Mouse (Mus musculus) lung, embryonic 16.5 days (tissue): ENCODE data around the gene Sec24c. TPM values are rescaled to one million over a fixed set of nuclear protein-coding genes. Genes with fewer than 3 reads are reported as not detected.
"Not testable (repeated sequence)": the region's sequence is repeated elsewhere in the genome, so short reads cannot be mapped to it uniquely, and the experiment has no call there.

Experiments
- ATAC-seq: fragments of 200-750 bp; cut with Nextera tagmentation; 2 replicates; pipeline ENCODE4 v1.8.0; 2017; ENCODE audit warnings: low read depth, mild to moderate bottlenecking, moderate library complexity
- H3K27ac ChIP-seq: fragments of 300-500 bp; sonication (generic); 2 replicates; pipeline ENCODE4 v1.5.1; 2014; ENCODE audit warnings: mild to moderate bottlenecking, control low read depth, low read length
- H3K27me3 ChIP-seq: fragments of 300-500 bp; sonication (generic); 2 replicates; pipeline ENCODE4 v1.6.1; 2014; ENCODE audit warnings: low read depth, low read length, mixed read lengths; ENCODE audit not compliant: control insufficient read depth, insufficient read depth
- H3K36me3 ChIP-seq: fragments of 300-500 bp; sonication (generic); 2 replicates; pipeline ENCODE4 v1.6.1; 2014; ENCODE audit warnings: low read length; ENCODE audit not compliant: control insufficient read depth, insufficient read depth
- H3K4me1 ChIP-seq: fragments of 300-500 bp; sonication (generic); replicated peaks from 2 replicates; pipeline ENCODE4 v1.6.1; 2014; ENCODE audit warnings: low read length, mixed read lengths; ENCODE audit not compliant: control insufficient read depth, insufficient read depth
- H3K4me2 ChIP-seq: fragments of 300-500 bp; sonication (generic); 2 replicates; pipeline ENCODE4 v1.6.1; 2014; ENCODE audit warnings: low read depth, low read length, control low read depth
- H3K4me3 ChIP-seq: fragments of 300-500 bp; sonication (generic); 2 replicates; pipeline ENCODE4 v1.5.1; 2014; ENCODE audit warnings: mild to moderate bottlenecking, low read length, control low read depth
- H3K9ac ChIP-seq: fragments of 300-500 bp; sonication (generic); 2 replicates; pipeline ENCODE4 v1.6.1; 2014; ENCODE audit warnings: low read length, control low read depth
- H3K9me3 ChIP-seq: fragments of 300-500 bp; sonication (generic); 2 replicates; pipeline ENCODE4 v1.6.1; 2016; ENCODE audit warnings: low read length; ENCODE audit not compliant: control insufficient read depth
- WGBS: fragments of 180-500 bp; shearing (Covaris S2); extraction: QIAGEN DNeasy Blood & Tissue Kit; methylation state at CpG from one replicate; pipeline ENCODE4 v1.1.7; 2014; 5-methylcytosine and 5-hydroxymethylcytosine counted together
- polyA plus RNA-seq: library from polyadenylated mRNA; unstranded; fragments of >200 nt; fragmentation: Nextera tagmentation; extraction: Ambion mirVana; gene quantifications from 2 replicates; pipeline ENCODE4 v1.2.1, GENCODE M21; 2015

Gene Sec24c
- polyA plus RNA-seq, 1 experiment from 2014 or later, result 95.6 TPM

- Histone ChIP-seq H3K4me2 (peak overlapping the region; percentile 70), H3K9me3 (no peaks in the 10 kb centered on the region), H3K4me1 (peaks cover 29% of the 10 kb centered on the region), H3K9ac (peak overlapping the region; percentile 83), H3K36me3 (peaks cover 3% of the 10 kb centered on the region; the same call in 1 of the 2 replicates), H3K27me3 (no peaks in the 10 kb centered on the region), H3K27ac (peak overlapping the region; percentile 78), H3K4me3 (peak overlapping the region; percentile 83)
- peak; percentile 40; the same call in 1 of the 2 replicates for ATAC-seq
- 4% methylated on average over 15 of the region's 15 CpGs for WGBS
Measured at GRCm38 (mm10) chr14:20702096-20702740, 28.1 kb downstream of the Sec24c start.

- peak within 1 kb of the TSS; percentile 70 for H3K4me2 ChIP-seq
- WGBS, result under 1% methylated on average over 61 of the region's 61 CpGs
- peak within 1 kb of the TSS; percentile 83 for H3K9ac ChIP-seq
- H3K9me3 ChIP-seq, result no peaks in the 10 kb centered on the region
- H3K4me3 ChIP-seq, result peak within 1 kb of the TSS; percentile 83
- peaks cover 23% of the 10 kb centered on the region for H3K4me1 ChIP-seq
- no peaks in the 10 kb centered on the region for H3K27me3 ChIP-seq
- H3K27ac ChIP-seq, result peak within 1 kb of the TSS; percentile 78
- H3K36me3 ChIP-seq, result peaks cover 3% of the 10 kb centered on the region; the same call in 1 of the 2 replicates
- ATAC-seq, result peak; percentile 75
Measured at GRCm38 (mm10) chr14:20702741-20703381, 28.8 kb downstream of the Sec24c start, which contains the start of gene Chchd1. Chchd1 (plus strand) TSS chr14:20703006.

GRCm38 (mm10) chr14:20703461-20703860 is 29.4 kb downstream of the Sec24c start:
- 9% methylated on average over 7 of the region's 8 CpGs for WGBS
- Histone ChIP-seq H3K4me1 (peaks cover 22% of the 10 kb centered on the region), H3K4me2 (peak overlapping the region; percentile 70), H3K27ac (peak overlapping the region; percentile 78), H3K4me3 (peak overlapping the region; percentile 83), H3K9ac (peak overlapping the region; percentile 83)
- H3K9me3 ChIP-seq, ATAC-seq, H3K27me3 ChIP-seq, H3K36me3 ChIP-seq: not testable (repeated sequence)

GRCm38 (mm10) chr14:20707201-20708190 is 33.4 kb downstream of the Sec24c start, which contains the start of gene Zswim8:
Zswim8 (plus strand) TSS chr14:20707552.
- WGBS, result under 1% methylated on average over 75 of the region's 80 CpGs
- peak; percentile 94 for ATAC-seq

GRCm38 (mm10) chr14:20708239-20708638 is 34.1 kb downstream of the Sec24c start:
- peak overlapping the region; percentile 73 for H3K4me2 ChIP-seq
- WGBS, result 3% methylated on average over 10 of the region's 10 CpGs
- peak overlapping the region; percentile 99 for H3K4me3 ChIP-seq
- peak overlapping the region; percentile 90 for H3K27ac ChIP-seq
- H3K9ac ChIP-seq, result peak overlapping the region; percentile 98
- no peaks in the 10 kb centered on the region for H3K9me3 ChIP-seq
- ATAC-seq, result no peak
- peaks cover 17% of the 10 kb centered on the region for H3K36me3 ChIP-seq
- no peaks in the 10 kb centered on the region for H3K27me3 ChIP-seq
- H3K4me1 ChIP-seq, result peaks cover 19% of the 10 kb centered on the region

More at GRCm38 (mm10) chr14:20707201-20708190, 33.4 kb downstream of the Sec24c start, which contains the start of gene Zswim8:
- peak within 1 kb of the TSS; percentile 90 for H3K27ac ChIP-seq
- peak within 1 kb of the TSS; percentile 99 for H3K4me3 ChIP-seq
- no peaks in the 10 kb centered on the region for H3K9me3 ChIP-seq
- H3K4me1 ChIP-seq, result peaks cover 19% of the 10 kb centered on the region
- H3K36me3 ChIP-seq, result peaks cover 12% of the 10 kb centered on the region; the same call in 1 of the 2 replicates
- H3K27me3 ChIP-seq, result no peaks in the 10 kb centered on the region
- H3K9ac ChIP-seq, result peak within 1 kb of the TSS; percentile 98
- peak within 1 kb of the TSS; percentile 73 for H3K4me2 ChIP-seq

- H3K4me3 ChIP-seq, result no peak overlapping the region
- ATAC-seq, result no peak
- no peak overlapping the region for H3K4me2 ChIP-seq
- H3K9me3 ChIP-seq, result no peaks in the 10 kb centered on the region
- H3K9ac ChIP-seq, result no peak overlapping the region
- H3K27ac ChIP-seq, result no peak overlapping the region
- peaks cover 5% of the 10 kb centered on the region for H3K4me1 ChIP-seq
- H3K27me3 ChIP-seq, result no peaks in the 10 kb centered on the region
- peaks cover 55% of the 10 kb centered on the region for H3K36me3 ChIP-seq
- WGBS, result 53% methylated on average over 11 of the region's 11 CpGs
Measured at GRCm38 (mm10) chr14:20713832-20714231, 39.7 kb downstream of the Sec24c start.

GRCm38 (mm10) chr14:20718443-20718842 is 44.3 kb downstream of the Sec24c start:
- no peak for ATAC-seq
- Histone ChIP-seq H3K9ac (no peak overlapping the region), H3K36me3 (peaks cover 77% of the 10 kb centered on the region), H3K4me2 (no peak overlapping the region), H3K4me3 (no peak overlapping the region), H3K9me3 (no peaks in the 10 kb centered on the region), H3K4me1 (no peaks in the 10 kb centered on the region), H3K27me3 (no peaks in the 10 kb centered on the region), H3K27ac (no peak overlapping the region)
- 81% methylated on average over 10 of the region's 10 CpGs for whole genome bisulfite sequencing

GRCm38 (mm10) chr14:20719767-20720166 is 45.7 kb downstream of the Sec24c start:
- no peak overlapping the region for H3K9ac ChIP-seq
- H3K4me3 ChIP-seq, result no peak overlapping the region
- ATAC-seq, result no peak
- H3K9me3 ChIP-seq, result no peaks in the 10 kb centered on the region
- peaks cover 83% of the 10 kb centered on the region for H3K36me3 ChIP-seq
- no peak overlapping the region for H3K27ac ChIP-seq
- H3K4me2 ChIP-seq, result no peak overlapping the region
- WGBS, result 81% methylated on average over 12 of the region's 12 CpGs
- H3K4me1 ChIP-seq, result no peaks in the 10 kb centered on the region
- H3K27me3 ChIP-seq, result no peaks in the 10 kb centered on the region
